Mouse (Mus musculus): ENCODE data around the gene Gtdc1.

GRCm38 (mm10) chr2:44969226-44969625 lies 41.8 kb upstream of the Gtdc1 start:
- TF ChIP-seq CTCF (IDR thresholded peaks at IDR 0.05; ENCODE audit: control insufficient read depth, insufficient read depth, insufficient replicate concordance, low read depth, low read length) (no peak), POLR2A (IDR thresholded peaks at IDR 0.05; ENCODE audit: control insufficient read depth, low read depth, low read length) (no peak)

Measured in testis, adult 2 months (tissue).